Mouse (Mus musculus): ENCODE data around the gene Best3.
A peak's percentile ranks its signal among the peaks of the same experiment; 100 is the strongest.
"Not testable (repeated sequence)": the region's sequence is repeated elsewhere in the genome, so short reads cannot be mapped to it uniquely, and the experiment has no call there.

The Best3 gene

GRCm38 (mm10) chr10:117026176-117026575, 40.1 kb downstream of the Best3 start:
- peak; percentile 64; the same call in 1 of the 2 replicates for ATAC-seq (ENCODE audit: low TSS enrichment)

- no peak for ATAC-seq (ENCODE audit: low TSS enrichment)
These were observed 45.0 kb downstream of the Best3 start for GRCm38 (mm10) chr10:117031160-117031559.

GRCm38 (mm10) chr10:117033785-117034184, 47.7 kb downstream of the Best3 start:
- ATAC-seq (ENCODE audit: low TSS enrichment) = peak; percentile 94

- peak; percentile 85 for ATAC-seq (ENCODE audit: low TSS enrichment)
These were observed 54.2 kb downstream of the Best3 start for GRCm38 (mm10) chr10:117040355-117040754.

- ATAC-seq (ENCODE audit: low TSS enrichment) = no peak
These were observed 56.2 kb downstream of the Best3 start for GRCm38 (mm10) chr10:117042295-117042694.

- not testable (repeated sequence) for ATAC-seq (ENCODE audit: low TSS enrichment)
These were observed 57.5 kb downstream of the Best3 start for GRCm38 (mm10) chr10:117043497-117044166.

GRCm38 (mm10) chr10:117045175-117046056, 59.3 kb downstream of the Best3 start, which contains the start of gene Lrrc10:
TSS of gene Lrrc10 (plus strand) at chr10:117045341.
- peak; percentile 79 for ATAC-seq (ENCODE audit: low TSS enrichment)

- no peak for ATAC-seq (ENCODE audit: low TSS enrichment)
These were observed 63.1 kb downstream of the Best3 start for GRCm38 (mm10) chr10:117049253-117049652.

- no peak for ATAC-seq (ENCODE audit: low TSS enrichment)
These were observed 64.0 kb downstream of the Best3 start for GRCm38 (mm10) chr10:117049961-117050597.

GRCm38 (mm10) chr10:117055668-117056067, 69.6 kb downstream of the Best3 start:
- no peak for ATAC-seq (ENCODE audit: low TSS enrichment)

GRCm38 (mm10) chr10:117062894-117063253, 76.8 kb downstream of the Best3 start:
- ATAC-seq (ENCODE audit: low TSS enrichment) = no peak

- peak; percentile 97 for ATAC-seq (ENCODE audit: low TSS enrichment)
These were observed 77.3 kb downstream of the Best3 start, which contains the start of gene Cct2 for GRCm38 (mm10) chr10:117063254-117064021. TSS of gene Cct2 (minus strand) at chr10:117063814.

- no peak for ATAC-seq (ENCODE audit: low TSS enrichment)
These were observed 78.0 kb downstream of the Best3 start for GRCm38 (mm10) chr10:117064076-117064475.

- no peak for ATAC-seq (ENCODE audit: low TSS enrichment)
These were observed 83.0 kb downstream of the Best3 start for GRCm38 (mm10) chr10:117069109-117069508.

GRCm38 (mm10) chr10:117072191-117072888, 86.2 kb downstream of the Best3 start:
- no peak for ATAC-seq (ENCODE audit: low TSS enrichment)

- ATAC-seq (ENCODE audit: low TSS enrichment) = no peak
These were observed 87.1 kb downstream of the Best3 start for GRCm38 (mm10) chr10:117073176-117073575.
